Mouse (Mus musculus) hindbrain, embryonic 11.5 days (tissue): ENCODE results near the gene Grm1. TPM values are rescaled to one million over a fixed set of nuclear protein-coding genes. Genes with fewer than 3 reads are reported as not detected.

Experiments
- ATAC-seq: fragments of 200-750 bp; cut with Nextera tagmentation; 2 replicates; pipeline ENCODE4 v1.8.0; 2017; ENCODE audit warnings: mild to moderate bottlenecking, moderate TSS enrichment, moderate library complexity; ENCODE audit not compliant: low FRiP score
- DNase-seq: peaks from one replicate; pipeline ENCODE4 v3.0.0-alpha.2; 2015; ENCODE audit warnings: low spot score
- H3K27ac ChIP-seq: fragments of 300-500 bp; sonication (generic); 2 replicates; pipeline ENCODE4 v1.5.1; 2014; ENCODE audit warnings: mild to moderate bottlenecking, low read depth, low read length
- H3K27me3 ChIP-seq: fragments of 300-500 bp; sonication (generic); 2 replicates; pipeline ENCODE4 v1.6.1; 2014; ENCODE audit warnings: mild to moderate bottlenecking, low read length, moderate library complexity, mixed read lengths; ENCODE audit not compliant: control insufficient read depth, insufficient read depth
- H3K36me3 ChIP-seq: fragments of 300-500 bp; sonication (generic); 2 replicates; pipeline ENCODE4 v1.6.1; 2014; ENCODE audit warnings: mild to moderate bottlenecking, low read length, moderate library complexity, mixed read lengths; ENCODE audit not compliant: control insufficient read depth, insufficient read depth
- H3K4me1 ChIP-seq: fragments of 300-500 bp; sonication (generic); replicated peaks from 2 replicates; pipeline ENCODE4 v1.6.1; 2014; ENCODE audit warnings: low read length, mixed read lengths; ENCODE audit not compliant: control insufficient read depth, insufficient read depth
- H3K4me2 ChIP-seq: fragments of 300-500 bp; sonication (generic); replicated peaks from 2 replicates; pipeline ENCODE4 v1.6.1; 2014; ENCODE audit warnings: mild to moderate bottlenecking, low read depth, low read length
- H3K4me3 ChIP-seq: fragments of 300-500 bp; sonication (generic); 2 replicates; pipeline ENCODE4 v1.5.1; 2014; ENCODE audit warnings: low read depth, low read length
- H3K9ac ChIP-seq: fragments of 300-500 bp; sonication (generic); 2 replicates; pipeline ENCODE4 v1.6.1; 2014; ENCODE audit warnings: low read depth, low read length
- H3K9me3 ChIP-seq: fragments of 300-500 bp; sonication (generic); 2 replicates; pipeline ENCODE4 v1.6.1; 2016; ENCODE audit warnings: low read length; ENCODE audit not compliant: control insufficient read depth
- WGBS: fragments of 180-500 bp; shearing (Covaris S2); extraction: QIAGEN DNeasy Blood & Tissue Kit; methylation state at CpG from one replicate; pipeline ENCODE4 v1.1.7; 2014; 5-methylcytosine and 5-hydroxymethylcytosine counted together
- polyA plus RNA-seq: library from polyadenylated mRNA; unstranded; fragments of >200 nt; fragmentation: Nextera tagmentation; extraction: Ambion mirVana; gene quantifications from 2 replicates; pipeline ENCODE4 v1.2.1, GENCODE M21; 2014

Grm1 gene
- polyA plus RNA-seq, 1 experiment from 2014 or later: not detected

- no peaks in the 10 kb centered on the region for H3K4me1 ChIP-seq
- H3K9ac ChIP-seq: no peak overlapping the region
- H3K27me3 ChIP-seq: no peaks in the 10 kb centered on the region
- H3K4me2 ChIP-seq: no peak overlapping the region
- ATAC-seq (no peak), DNase-seq (no peak)
- no peak overlapping the region for H3K4me3 ChIP-seq
- no peak overlapping the region for H3K27ac ChIP-seq
- no peaks in the 10 kb centered on the region for H3K36me3 ChIP-seq
- WGBS: 81% methylated on average over 6 of the region's 6 CpGs
- H3K9me3 ChIP-seq: no peaks in the 10 kb centered on the region
These were observed 139.9 kb downstream of the Grm1 start for GRCm38 (mm10) chr10:10942248-10942647.

DNA sequence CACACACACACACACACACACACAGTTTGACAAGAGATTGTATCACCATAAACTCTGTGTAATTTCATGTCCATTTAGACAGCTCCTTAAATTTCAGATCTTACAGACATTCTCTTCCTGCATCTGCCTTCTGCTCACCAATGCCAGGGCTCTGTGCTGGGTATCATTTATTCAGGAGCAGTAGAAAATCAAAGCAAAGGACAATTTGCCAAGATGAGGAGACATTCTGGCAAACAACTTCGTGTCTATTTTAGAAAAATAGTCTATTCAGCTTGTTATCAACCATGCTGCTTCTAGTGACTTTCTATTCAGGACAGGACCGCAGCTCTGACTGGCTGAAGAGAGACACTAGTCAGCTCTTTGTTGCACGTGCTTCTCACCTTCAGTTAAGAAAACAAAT, 146.3 kb downstream of the Grm1 start:
- H3K36me3 ChIP-seq: no peaks in the 10 kb centered on the region
- WGBS: 69% methylated on average over 3 of the region's 3 CpGs
- H3K9me3 ChIP-seq: no peaks in the 10 kb centered on the region
- no peaks in the 10 kb centered on the region for H3K4me1 ChIP-seq
- H3K4me2 ChIP-seq: no peak overlapping the region
- no peak overlapping the region for H3K4me3 ChIP-seq
- H3K27ac ChIP-seq: no peak overlapping the region
- H3K27me3 ChIP-seq: no peaks in the 10 kb centered on the region
- H3K9ac ChIP-seq: no peak overlapping the region
- ATAC-seq: no peak
- DNase-seq: no peak

DNA sequence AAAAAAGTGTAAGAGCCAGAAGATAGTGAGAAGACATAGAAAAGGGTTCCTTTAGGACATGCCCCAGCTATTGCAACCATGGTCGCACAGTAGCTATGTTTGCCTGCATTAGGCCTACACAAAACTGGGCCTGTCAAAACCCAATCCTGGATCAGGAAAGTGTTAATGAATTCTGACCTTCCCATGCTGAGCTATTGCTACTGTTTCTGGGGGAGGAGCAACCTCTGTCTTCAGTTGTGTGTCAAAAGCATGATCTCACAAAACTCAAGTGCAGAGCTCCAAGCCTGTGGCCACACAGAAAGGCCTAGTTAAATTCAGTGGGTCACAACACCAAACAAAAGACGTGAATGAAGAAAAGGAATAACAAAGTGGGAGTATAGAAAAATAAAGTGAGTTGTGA, 152.5 kb downstream of the Grm1 start:
- no peaks in the 10 kb centered on the region for H3K36me3 ChIP-seq
- no peak overlapping the region for H3K4me3 ChIP-seq
- no peaks in the 10 kb centered on the region for H3K27me3 ChIP-seq
- whole genome bisulfite sequencing: 53% methylated on average over 2 of the region's 2 CpGs
- no peaks in the 10 kb centered on the region for H3K9me3 ChIP-seq
- ATAC-seq (peak; percentile 60; the same call in 1 of the 2 replicates), DNase-seq (peak; percentile 15)
- no peaks in the 10 kb centered on the region for H3K4me1 ChIP-seq
- no peak overlapping the region for H3K4me2 ChIP-seq
- H3K9ac ChIP-seq: no peak overlapping the region
- no peak overlapping the region for H3K27ac ChIP-seq

- H3K27ac ChIP-seq: no peak overlapping the region
- H3K9me3 ChIP-seq: no peaks in the 10 kb centered on the region
- H3K4me2 ChIP-seq: no peak overlapping the region
- no peaks in the 10 kb centered on the region for H3K27me3 ChIP-seq
- H3K4me1 ChIP-seq: no peaks in the 10 kb centered on the region
- ATAC-seq (no peak), DNase-seq (no peak)
- no peaks in the 10 kb centered on the region for H3K36me3 ChIP-seq
- no peak overlapping the region for H3K4me3 ChIP-seq
- WGBS: 71% methylated on average over 5 of the region's 5 CpGs
- no peak overlapping the region for H3K9ac ChIP-seq
These were observed 153.3 kb downstream of the Grm1 start for GRCm38 (mm10) chr10:10928798-10929366.

- WGBS: 84% methylated on average over 7 of the region's 7 CpGs
- no peak for ATAC-seq
These were observed 164.2 kb downstream of the Grm1 start for GRCm38 (mm10) chr10:10917857-10918399.

GRCm38 (mm10) chr10:10913621-10914020, 168.5 kb downstream of the Grm1 start:
- 94% methylated on average over 4 of the region's 4 CpGs for WGBS
- Histone ChIP-seq H3K27me3 (no peaks in the 10 kb centered on the region), H3K4me1 (no peaks in the 10 kb centered on the region), H3K9ac (no peak overlapping the region), H3K9me3 (no peaks in the 10 kb centered on the region), H3K27ac (no peak overlapping the region), H3K4me3 (no peak overlapping the region), H3K36me3 (no peaks in the 10 kb centered on the region), H3K4me2 (no peak overlapping the region)
- no peak for DNase-seq
- ATAC-seq: no peak

More at GRCm38 (mm10) chr10:10917857-10918399, 164.2 kb downstream of the Grm1 start:
- Histone ChIP-seq H3K9me3 (no peaks in the 10 kb centered on the region), H3K27ac (no peak overlapping the region), H3K4me2 (no peak overlapping the region), H3K36me3 (no peaks in the 10 kb centered on the region), H3K9ac (no peak overlapping the region), H3K4me3 (no peak overlapping the region), H3K27me3 (no peaks in the 10 kb centered on the region), H3K4me1 (no peaks in the 10 kb centered on the region)
- DNase-seq: no peak

DNA sequence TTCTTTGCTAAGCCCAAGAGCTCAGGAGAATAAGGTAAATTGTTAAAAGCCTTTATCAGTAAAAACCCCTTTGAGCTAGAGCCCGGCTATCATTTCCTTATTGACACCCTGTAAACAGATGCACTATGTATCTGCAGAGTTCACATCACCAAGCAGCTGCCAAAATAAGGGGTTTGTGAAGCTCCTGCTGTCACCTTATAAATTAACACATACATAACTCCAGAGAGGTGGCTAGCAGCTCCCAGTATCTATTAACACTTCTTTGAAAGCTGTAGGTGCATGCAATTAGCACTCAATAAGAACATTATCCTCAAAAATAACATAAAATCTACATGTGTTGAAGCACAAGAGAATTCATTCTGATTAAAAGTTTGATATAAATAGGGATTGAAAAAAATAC, 191.9 kb downstream of the Grm1 start:
- Histone ChIP-seq H3K9me3 (no peaks in the 10 kb centered on the region), H3K27me3 (no peaks in the 10 kb centered on the region), H3K4me1 (no peaks in the 10 kb centered on the region), H3K36me3 (no peaks in the 10 kb centered on the region), H3K4me2 (no peak overlapping the region), H3K9ac (no peak overlapping the region), H3K4me3 (no peak overlapping the region), H3K27ac (no peak overlapping the region)
- no peak for ATAC-seq
- no peak for DNase-seq
- WGBS: 76% methylated on average over 1 of the region's 1 CpGs

GRCm38 (mm10) chr10:10888521-10888920, 193.6 kb downstream of the Grm1 start:
- Histone ChIP-seq H3K9ac (no peak overlapping the region), H3K9me3 (no peaks in the 10 kb centered on the region), H3K4me2 (no peak overlapping the region), H3K27ac (no peak overlapping the region), H3K27me3 (no peaks in the 10 kb centered on the region), H3K4me1 (no peaks in the 10 kb centered on the region), H3K4me3 (no peak overlapping the region), H3K36me3 (no peaks in the 10 kb centered on the region)
- WGBS: 57% methylated on average over 9 of the region's 9 CpGs
- no peak for DNase-seq
- ATAC-seq: no peak

DNA sequence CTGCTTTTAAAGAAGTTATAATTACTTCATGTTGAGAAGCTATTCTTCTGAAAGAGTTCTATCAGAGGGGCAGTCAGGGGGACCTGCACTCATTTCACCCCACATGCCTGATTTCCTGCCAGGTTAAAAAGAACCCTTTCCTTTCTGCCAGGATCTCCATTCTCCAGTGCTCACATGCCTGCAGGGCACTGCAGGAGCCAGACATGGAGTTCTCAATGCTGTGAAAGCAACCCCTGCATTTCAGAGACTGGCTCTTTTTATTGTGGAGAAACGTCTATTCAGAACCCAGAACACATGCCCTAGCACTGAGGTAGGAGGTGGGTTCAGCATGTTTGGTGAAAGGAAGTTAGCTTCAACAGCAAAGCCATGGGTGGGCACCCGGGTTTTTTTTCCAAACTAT, 197.2 kb downstream of the Grm1 start:
- no peaks in the 10 kb centered on the region for H3K9me3 ChIP-seq
- no peak for DNase-seq
- no peaks in the 10 kb centered on the region for H3K27me3 ChIP-seq
- no peaks in the 10 kb centered on the region for H3K4me1 ChIP-seq
- no peak overlapping the region for H3K4me3 ChIP-seq
- no peak for ATAC-seq
- H3K36me3 ChIP-seq: no peaks in the 10 kb centered on the region
- H3K4me2 ChIP-seq: no peak overlapping the region
- H3K27ac ChIP-seq: no peak overlapping the region
- H3K9ac ChIP-seq: no peak overlapping the region
- 9% methylated on average over 2 of the region's 2 CpGs for WGBS
